Mouse (Mus musculus) cerebellum, adult 18-20 months (tissue): Measurements from ENCODE around the gene Cct8l1.
A peak's percentile ranks its signal among the peaks of the same experiment; 100 is the strongest.

Experiments
- DNase-seq, 2 experiments: peaks; one replicate each; pipeline ENCODE4 v3.0.0; 2021

Cct8l1 gene

GRCm38 (mm10) chr5:25532256-25533147 lies 16.6 kb downstream of the Cct8l1 start:
- DNase-seq: no peak

- DNase-seq: no peak
Measured at GRCm38 (mm10) chr5:25533298-25533697, 17.4 kb downstream of the Cct8l1 start.

- DNase-seq: no peak
Measured at GRCm38 (mm10) chr5:25535566-25535965, 19.7 kb downstream of the Cct8l1 start.

- DNase-seq: no peak
Measured at GRCm38 (mm10) chr5:25536451-25536850, 20.6 kb downstream of the Cct8l1 start.

- no peak for DNase-seq
Measured at GRCm38 (mm10) chr5:25536921-25537409, 21.1 kb downstream of the Cct8l1 start.

- DNase-seq: no peak
Measured at GRCm38 (mm10) chr5:25540412-25540811, 24.5 kb downstream of the Cct8l1 start.

- no peak for DNase-seq
Measured at GRCm38 (mm10) chr5:25540921-25541320, 25.1 kb downstream of the Cct8l1 start.

GRCm38 (mm10) chr5:25541661-25542060 lies 25.8 kb downstream of the Cct8l1 start:
- DNase-seq: no peak

GRCm38 (mm10) chr5:25544061-25544460 lies 28.2 kb downstream of the Cct8l1 start:
- DNase-seq: peak; percentile 31 to 37

- DNase-seq: no peak
Measured at GRCm38 (mm10) chr5:25544566-25544965, 28.7 kb downstream of the Cct8l1 start.

GRCm38 (mm10) chr5:25546912-25547311 lies 31.0 kb downstream of the Cct8l1 start:
- no peak for DNase-seq

- DNase-seq: no peak
Measured at GRCm38 (mm10) chr5:25550912-25551311, 35.0 kb downstream of the Cct8l1 start.

GRCm38 (mm10) chr5:25554210-25554609 lies 38.3 kb downstream of the Cct8l1 start:
- no peak for DNase-seq

- no peak for DNase-seq
Measured at GRCm38 (mm10) chr5:25554689-25555088, 38.8 kb downstream of the Cct8l1 start.

- no peak for DNase-seq
Measured at GRCm38 (mm10) chr5:25555684-25556083, 39.8 kb downstream of the Cct8l1 start.

- DNase-seq: no peak
Measured at GRCm38 (mm10) chr5:25556363-25556762, 40.5 kb downstream of the Cct8l1 start.
